Mouse (Mus musculus): ENCODE data around the gene Lmod2. TPM values are rescaled to one million over a fixed set of nuclear protein-coding genes. Genes with fewer than 3 reads are reported as not detected.

Gene Lmod2
- polyA plus RNA-seq, 1 experiment: 6.4 TPM

DNA sequence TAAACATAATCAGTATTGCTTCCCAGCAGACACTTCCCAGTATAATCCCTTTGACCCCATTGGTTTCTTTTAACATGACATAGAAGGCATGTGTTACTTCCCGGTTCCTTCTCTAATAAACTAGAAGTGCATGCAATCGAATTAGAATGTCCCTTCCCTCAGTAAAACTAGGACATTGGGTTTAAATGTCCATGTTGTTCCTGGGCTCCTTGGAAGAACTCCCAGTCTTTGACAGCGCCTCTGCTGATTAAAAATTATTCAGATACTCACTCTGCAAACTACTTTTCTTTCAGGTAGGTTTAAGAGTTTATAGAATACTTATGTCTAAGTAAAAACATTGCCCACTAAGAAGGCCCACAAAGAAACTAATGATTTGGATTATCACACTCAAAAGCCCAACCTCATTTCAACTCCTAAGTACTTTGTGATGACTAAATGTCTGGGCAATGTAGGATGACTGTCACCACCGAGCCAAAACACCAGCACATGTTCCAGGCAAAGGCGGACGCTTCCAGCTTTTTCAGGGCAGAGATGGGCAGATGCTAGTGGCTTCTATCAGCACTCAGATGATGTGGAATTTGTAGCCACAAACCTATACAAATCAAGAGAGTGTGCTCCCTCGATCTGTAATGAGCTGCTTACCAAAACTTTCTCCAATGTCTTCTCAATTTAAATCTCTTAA is 14.7 kb downstream of the Lmod2 start:
- Histone ChIP-seq H3K36me3 (ENCODE audit: control insufficient read depth, insufficient read depth, low read length) (peaks cover 27% of the 10 kb centered on the region), H3K27me3 (ENCODE audit: control insufficient read depth, insufficient read depth, low read length) (no peaks in the 10 kb centered on the region), H3K27ac (ENCODE audit: control insufficient read depth, insufficient read depth, low read length) (no peak overlapping the region), H3K4me1 (replicated peaks; ENCODE audit: control insufficient read depth, insufficient read depth, low read length) (no peaks in the 10 kb centered on the region), H3K4me3 (ENCODE audit: control insufficient read depth, insufficient read depth, low read length) (no peak overlapping the region)
- WGBS: 96% methylated on average over 7 of the region's 7 CpGs
- DNase-seq: no peak
- TF ChIP-seq CTCF (IDR thresholded peaks at IDR 0.05; ENCODE audit: borderline replicate concordance, control insufficient read depth, extremely low read depth, insufficient read depth, low read length, poor library complexity) (no peak), POLR2A (IDR thresholded peaks at IDR 0.05; ENCODE audit: control insufficient read depth, extremely low read depth, insufficient read depth, low read length, poor library complexity) (no peak)

DNA sequence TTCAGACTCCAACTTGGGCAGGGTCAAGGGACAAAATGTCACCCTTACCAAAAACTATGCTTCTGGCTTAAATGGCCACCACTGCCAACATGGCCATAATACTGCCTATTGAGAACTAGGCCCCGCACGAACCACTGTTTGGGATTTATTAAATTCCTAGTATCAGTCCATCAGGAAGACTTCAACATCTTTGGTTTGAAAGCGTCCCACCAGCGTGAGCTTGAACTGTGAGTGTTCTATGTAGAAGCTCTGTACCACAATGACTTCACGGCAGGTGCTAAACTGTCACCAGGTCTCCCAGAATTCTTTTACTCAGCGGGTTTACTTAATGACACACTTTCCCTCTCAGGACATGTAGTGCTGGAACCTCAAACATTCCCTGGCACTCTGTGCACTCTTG is 15.8 kb downstream of the Lmod2 start:
- no peak for TF ChIP-seq CTCF (IDR thresholded peaks at IDR 0.05; ENCODE audit: borderline replicate concordance, control insufficient read depth, extremely low read depth, insufficient read depth, low read length, poor library complexity)
- no peak for TF ChIP-seq POLR2A (IDR thresholded peaks at IDR 0.05; ENCODE audit: control insufficient read depth, extremely low read depth, insufficient read depth, low read length, poor library complexity)
- Histone ChIP-seq H3K36me3 (ENCODE audit: control insufficient read depth, insufficient read depth, low read length) (peaks cover 38% of the 10 kb centered on the region), H3K4me3 (ENCODE audit: control insufficient read depth, insufficient read depth, low read length) (no peak overlapping the region), H3K4me1 (replicated peaks; ENCODE audit: control insufficient read depth, insufficient read depth, low read length) (no peaks in the 10 kb centered on the region), H3K27ac (ENCODE audit: control insufficient read depth, insufficient read depth, low read length) (no peak overlapping the region), H3K27me3 (ENCODE audit: control insufficient read depth, insufficient read depth, low read length) (no peaks in the 10 kb centered on the region)
- WGBS: 99% methylated on average over 6 of the region's 6 CpGs
- DNase-seq: no peak

DNA sequence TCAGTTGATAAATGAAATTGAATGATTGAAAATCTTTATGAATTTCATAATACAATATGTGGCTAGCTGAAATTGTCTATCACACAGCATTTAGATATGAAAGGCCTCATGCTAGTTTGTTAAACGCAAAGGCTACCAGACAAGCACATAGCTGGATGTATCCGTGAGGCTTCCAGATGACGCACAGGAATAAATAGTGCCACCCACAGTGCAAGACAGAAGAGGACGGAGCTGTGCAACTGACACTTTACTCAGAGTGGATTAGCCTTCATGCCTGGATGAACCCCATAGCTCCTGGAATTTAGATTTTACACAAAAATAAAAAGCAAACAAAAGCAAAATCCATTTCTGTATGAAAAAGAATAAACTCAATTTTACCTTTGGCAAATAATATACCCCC is 16.4 kb downstream of the Lmod2 start:
- H3K36me3 ChIP-seq (ENCODE audit: control insufficient read depth, insufficient read depth, low read length): peaks cover 40% of the 10 kb centered on the region
- WGBS: 97% methylated on average over 4 of the region's 4 CpGs
- H3K27me3 ChIP-seq (ENCODE audit: control insufficient read depth, insufficient read depth, low read length): no peaks in the 10 kb centered on the region
- no peak overlapping the region for H3K27ac ChIP-seq (ENCODE audit: control insufficient read depth, insufficient read depth, low read length)
- H3K4me3 ChIP-seq (ENCODE audit: control insufficient read depth, insufficient read depth, low read length): no peak overlapping the region
- TF ChIP-seq POLR2A (IDR thresholded peaks at IDR 0.05; ENCODE audit: control insufficient read depth, extremely low read depth, insufficient read depth, low read length, poor library complexity): no peak
- TF ChIP-seq CTCF (IDR thresholded peaks at IDR 0.05; ENCODE audit: borderline replicate concordance, control insufficient read depth, extremely low read depth, insufficient read depth, low read length, poor library complexity): no peak
- no peak for DNase-seq
- no peaks in the 10 kb centered on the region for H3K4me1 ChIP-seq (replicated peaks; ENCODE audit: control insufficient read depth, insufficient read depth, low read length)

DNA sequence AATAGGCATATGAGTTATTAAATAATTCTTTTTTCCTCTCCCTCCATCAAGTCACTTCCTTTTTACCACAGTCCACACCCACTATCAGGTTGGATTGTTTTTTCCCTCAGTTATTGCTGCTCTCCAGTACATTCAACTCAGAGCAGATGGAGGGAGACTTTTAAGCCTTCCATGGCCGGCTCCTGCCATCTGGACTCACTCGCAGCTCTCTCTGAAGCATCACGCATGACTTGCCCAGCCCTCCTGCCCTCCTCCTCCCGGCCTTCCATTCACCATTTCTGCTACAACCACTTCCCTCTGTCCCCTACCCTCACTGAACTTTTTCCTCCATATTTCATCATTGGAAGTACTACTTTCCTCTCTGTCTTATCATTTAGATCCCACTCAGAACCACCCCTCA is 19.2 kb downstream of the Lmod2 start:
- DNase-seq: no peak
- H3K4me1 ChIP-seq (replicated peaks; ENCODE audit: control insufficient read depth, insufficient read depth, low read length): no peaks in the 10 kb centered on the region
- TF ChIP-seq POLR2A (IDR thresholded peaks at IDR 0.05; ENCODE audit: control insufficient read depth, extremely low read depth, insufficient read depth, low read length, poor library complexity) (no peak), CTCF (IDR thresholded peaks at IDR 0.05; ENCODE audit: borderline replicate concordance, control insufficient read depth, extremely low read depth, insufficient read depth, low read length, poor library complexity) (no peak)
- H3K36me3 ChIP-seq (ENCODE audit: control insufficient read depth, insufficient read depth, low read length): peaks cover 47% of the 10 kb centered on the region
- 97% methylated on average over 4 of the region's 4 CpGs for WGBS
- H3K27me3 ChIP-seq (ENCODE audit: control insufficient read depth, insufficient read depth, low read length): no peaks in the 10 kb centered on the region
- no peak overlapping the region for H3K4me3 ChIP-seq (ENCODE audit: control insufficient read depth, insufficient read depth, low read length)
- H3K27ac ChIP-seq (ENCODE audit: control insufficient read depth, insufficient read depth, low read length): no peak overlapping the region

DNA sequence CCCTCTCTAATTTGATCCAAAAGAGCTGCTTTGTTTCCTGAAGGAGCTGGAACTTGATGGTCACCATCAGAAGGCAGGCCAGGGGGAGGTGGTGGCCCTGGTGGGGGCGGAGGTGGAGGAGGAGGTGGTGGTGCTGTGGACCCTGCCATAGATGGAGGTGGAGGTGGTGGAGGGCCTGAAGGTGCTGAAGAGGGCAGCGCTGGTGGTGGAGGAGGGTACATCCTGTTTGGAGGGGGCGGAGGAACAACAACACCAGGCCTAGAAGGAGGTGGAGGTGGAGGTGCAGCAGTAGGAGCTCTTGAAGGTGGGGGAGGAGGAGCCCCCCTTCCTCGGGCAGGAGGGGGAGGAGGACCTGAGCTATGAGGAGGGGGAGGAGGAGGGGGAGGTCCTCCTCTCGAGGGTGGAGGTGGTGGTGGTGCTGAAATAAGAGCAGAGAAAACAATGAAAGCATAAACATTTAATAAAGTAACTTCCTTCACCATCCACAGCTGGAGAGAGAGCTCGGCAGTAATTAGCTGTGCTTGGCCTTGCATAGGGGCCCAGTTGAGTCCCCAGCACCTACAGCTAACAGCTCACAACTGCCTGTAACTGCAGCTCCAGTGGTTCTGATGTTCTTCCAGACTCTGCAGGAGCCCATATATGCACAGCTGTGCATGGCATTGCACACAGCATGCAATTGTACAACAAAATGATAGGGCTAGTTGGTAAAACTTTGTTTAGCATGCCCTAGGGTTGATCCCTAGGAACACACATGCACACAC is 21.9 kb downstream of the Lmod2 start:
- H3K4me1 ChIP-seq (replicated peaks; ENCODE audit: control insufficient read depth, insufficient read depth, low read length): no peaks in the 10 kb centered on the region
- no peaks in the 10 kb centered on the region for H3K27me3 ChIP-seq (ENCODE audit: control insufficient read depth, insufficient read depth, low read length)
- DNase-seq: no peak
- no peak for TF ChIP-seq POLR2A (IDR thresholded peaks at IDR 0.05; ENCODE audit: control insufficient read depth, extremely low read depth, insufficient read depth, low read length, poor library complexity)
- TF ChIP-seq CTCF (IDR thresholded peaks at IDR 0.05; ENCODE audit: borderline replicate concordance, control insufficient read depth, extremely low read depth, insufficient read depth, low read length, poor library complexity): no peak
- H3K4me3 ChIP-seq (ENCODE audit: control insufficient read depth, insufficient read depth, low read length): no peak overlapping the region
- no peak overlapping the region for H3K27ac ChIP-seq (ENCODE audit: control insufficient read depth, insufficient read depth, low read length)
- 88% methylated on average over 5 of the region's 6 CpGs for WGBS
- H3K36me3 ChIP-seq (ENCODE audit: control insufficient read depth, insufficient read depth, low read length): peaks cover 47% of the 10 kb centered on the region

DNA sequence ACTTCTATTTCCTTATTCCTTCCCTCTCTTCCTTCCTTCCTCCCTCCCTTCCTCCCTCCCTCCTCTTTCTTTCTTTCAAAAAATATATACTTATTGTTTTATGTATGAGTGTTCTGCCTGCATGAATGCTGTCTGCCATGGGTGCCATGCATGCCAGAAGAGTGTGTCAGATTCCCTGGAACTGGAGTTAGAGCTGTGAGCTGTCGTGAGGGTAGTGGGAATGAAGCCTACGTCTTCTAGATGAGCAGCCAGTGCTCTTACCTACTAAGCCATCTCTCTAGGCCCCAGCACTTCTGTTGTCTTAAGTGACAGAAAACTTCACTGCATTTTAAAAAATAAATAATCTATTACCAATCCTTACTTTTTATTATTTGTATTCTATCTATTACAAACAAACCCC is 23.4 kb downstream of the Lmod2 start:
- TF ChIP-seq CTCF (IDR thresholded peaks at IDR 0.05; ENCODE audit: borderline replicate concordance, control insufficient read depth, extremely low read depth, insufficient read depth, low read length, poor library complexity): no peak
- no peak for TF ChIP-seq POLR2A (IDR thresholded peaks at IDR 0.05; ENCODE audit: control insufficient read depth, extremely low read depth, insufficient read depth, low read length, poor library complexity)
- no peaks in the 10 kb centered on the region for H3K4me1 ChIP-seq (replicated peaks; ENCODE audit: control insufficient read depth, insufficient read depth, low read length)
- 93% methylated on average over 2 of the region's 2 CpGs for WGBS
- no peak overlapping the region for H3K4me3 ChIP-seq (ENCODE audit: control insufficient read depth, insufficient read depth, low read length)
- peaks cover 47% of the 10 kb centered on the region for H3K36me3 ChIP-seq (ENCODE audit: control insufficient read depth, insufficient read depth, low read length)
- no peak for DNase-seq
- no peak overlapping the region for H3K27ac ChIP-seq (ENCODE audit: control insufficient read depth, insufficient read depth, low read length)
- H3K27me3 ChIP-seq (ENCODE audit: control insufficient read depth, insufficient read depth, low read length): no peaks in the 10 kb centered on the region

Measured in thymus, adult 2 months (tissue).